ENCODE assay signal across 1 mouse cellular context in the genomic region with DNA sequence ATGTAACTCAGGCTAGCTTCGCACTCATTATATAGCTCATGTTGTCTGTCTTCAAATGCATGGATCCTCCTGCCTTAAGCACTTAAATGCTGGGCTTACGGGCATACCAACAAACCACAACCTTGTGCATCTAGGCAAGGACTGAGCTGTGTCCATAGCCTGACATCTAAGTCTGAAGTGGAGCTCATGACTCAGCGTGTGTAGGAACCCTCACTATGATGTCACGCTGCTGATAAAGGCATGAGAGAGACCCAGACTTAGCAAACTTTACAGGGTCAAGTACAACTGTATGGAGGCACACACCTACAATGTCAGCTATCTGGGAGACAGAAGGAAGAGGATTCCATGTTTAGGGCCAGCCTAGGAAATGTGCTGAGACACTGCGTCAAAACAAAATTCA.
TF ChIP-seq lines count a peak whose summit lies in the region.

No protein-coding gene starts in this region.

TF ChIP-seq in MEL, 35 proteins besides CTCF, POLR2A, EP300 and RAD21:
- TF ChIP-seq UBTF (IDR thresholded peaks at IDR 0.05; ENCODE audit: borderline replicate concordance, insufficient read depth, low read depth, low read length) (no peak), POLR2AphosphoS2 (IDR thresholded peaks at IDR 0.05; ENCODE audit: low read length) (no peak), TBP (IDR thresholded peaks at IDR 0.05; ENCODE audit: low read depth, low read length) (0 out of 2 replicates have a peak, but pooled peaks have one; percentile 5), GATA1 (IDR thresholded peaks at IDR 0.05; ENCODE audit: low read depth, low read length) (peak; percentile 53; the same call in 1 of the 2 replicates), MAZ (IDR thresholded peaks at IDR 0.05; ENCODE audit: low read depth, low read length) (no peak), ETS1 (IDR thresholded peaks at IDR 0.05; ENCODE audit: low read depth, low read length) (0 out of 2 replicates have a peak, but pooled peaks have one; percentile 11)
